Mouse (Mus musculus) right cerebral cortex, adult 18-20 months (tissue): ENCODE measurements at regions not wholly inside any gene's neighbourhood (a gene's known extent, or its start where the extent isn't known, plus 50 kb on each side); places are given as distances from the start of the nearest gene placed in this dataset.
A peak's percentile ranks its signal among the peaks of the same experiment; 100 is the strongest.

Source experiments
- DNase-seq: peaks from one replicate; pipeline ENCODE4 v3.0.0; 2022; ENCODE audit warnings: mixed read lengths

GRCm38 (mm10) chr5:115790436-115790835 is 54.6 kb upstream of the Cit start:
- DNase-seq = peak; percentile 71
